Mouse (Mus musculus) hindlimb bud, embryonic 11.5 days (tissue): ENCODE measurements around the gene Napepld.
"Not testable (repeated sequence)": the region's sequence is repeated elsewhere in the genome, so short reads cannot be mapped to it uniquely, and the experiment has no call there.

Experiments
- DNase-seq: peaks from one replicate; pipeline ENCODE4 v3.0.0-alpha.2; 2012; ENCODE audit warnings: low read depth, low spot score; ENCODE audit errors: extremely low spot score

Gene Napepld

DNA sequence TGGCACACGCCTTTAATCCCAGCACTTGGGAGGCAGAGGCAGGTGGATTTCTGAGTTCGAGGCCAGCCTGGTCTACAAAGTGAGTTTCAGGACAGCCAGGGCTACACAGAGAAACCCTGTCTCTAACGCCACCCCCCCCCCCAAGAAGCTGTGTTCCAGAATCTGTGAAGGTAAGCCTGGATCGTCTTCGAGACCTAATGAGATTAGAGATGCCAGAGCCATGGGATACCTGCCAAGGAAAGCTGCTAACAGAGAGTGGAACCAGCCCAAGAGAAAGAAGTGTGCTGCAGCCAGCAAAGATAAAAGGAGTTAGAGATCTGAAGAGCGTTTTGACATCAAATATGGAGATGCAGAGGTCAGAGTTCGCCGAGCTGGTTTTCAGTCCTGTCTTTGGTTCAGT is 6.8 kb upstream of the Napepld start:
- not testable (repeated sequence) for DNase-seq

- DNase-seq = no peak
These were observed 5.3 kb upstream of the Napepld start for GRCm38 (mm10) chr5:21706546-21706945.

DNA sequence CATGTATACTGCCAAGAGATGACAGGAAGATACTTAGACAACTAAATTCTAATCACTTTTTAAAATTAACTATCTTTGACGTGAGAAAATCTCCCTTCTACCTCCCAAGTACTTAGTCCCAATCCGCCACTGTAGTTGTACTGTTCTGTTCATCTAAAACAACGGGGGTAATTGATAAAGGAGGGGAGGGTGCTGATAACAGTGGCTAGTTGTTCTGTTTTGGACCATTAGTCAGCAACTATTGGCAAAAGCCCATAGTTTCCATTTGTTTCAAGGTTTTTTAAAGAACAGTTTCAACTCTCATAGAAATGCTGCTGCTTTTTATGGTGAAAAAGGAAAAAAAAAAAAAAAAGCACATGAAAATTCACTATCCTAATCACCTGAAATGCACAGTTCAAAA is 2.5 kb upstream of the Napepld start:
- DNase-seq = no peak

DNA sequence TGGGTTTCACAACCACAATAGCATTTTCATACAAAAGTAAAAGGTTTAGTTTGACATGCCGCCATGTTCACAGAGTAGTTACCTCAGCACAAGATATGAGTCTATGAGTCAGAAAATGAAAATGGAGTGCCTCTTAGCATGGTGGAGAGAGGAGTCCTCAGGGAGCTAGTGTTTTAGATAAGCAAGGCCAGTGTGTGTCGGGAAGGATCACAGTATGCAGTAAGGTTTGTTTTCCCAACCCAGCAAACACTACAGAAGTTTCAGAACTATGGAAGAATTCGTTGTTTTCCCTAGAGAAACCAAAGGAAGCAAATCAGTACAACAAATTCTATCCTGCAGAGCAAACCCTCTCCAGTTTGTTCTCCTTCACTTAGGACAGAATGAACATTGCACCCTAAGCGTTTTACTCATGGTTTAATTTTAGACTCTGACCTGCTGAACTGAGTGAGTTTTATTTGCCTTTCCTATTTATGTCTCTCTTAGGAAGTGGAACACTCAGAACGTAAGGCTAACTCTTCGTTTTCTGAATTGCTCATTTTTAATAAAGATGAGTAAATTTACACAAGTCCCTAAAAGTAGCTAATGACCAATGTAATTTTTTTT is 1.8 kb upstream of the Napepld start:
- no peak for DNase-seq

DNA sequence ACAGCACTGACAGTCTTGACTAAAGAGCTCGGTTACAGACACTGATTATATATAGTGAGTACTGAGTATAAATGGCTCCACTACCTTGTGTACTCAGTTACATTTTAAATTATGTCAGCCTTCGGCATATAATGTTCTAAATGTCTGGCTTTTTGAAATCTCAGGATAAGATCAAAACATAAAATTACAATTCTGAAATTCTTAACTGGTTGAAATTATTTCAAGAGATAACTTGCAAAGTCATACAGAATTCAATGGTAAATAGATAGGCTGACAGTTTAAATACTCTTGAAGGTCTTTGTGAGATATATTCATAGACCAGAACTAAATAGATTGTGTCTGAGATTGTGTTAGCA is 791 bp upstream of the Napepld start:
- DNase-seq = no peak

DNA sequence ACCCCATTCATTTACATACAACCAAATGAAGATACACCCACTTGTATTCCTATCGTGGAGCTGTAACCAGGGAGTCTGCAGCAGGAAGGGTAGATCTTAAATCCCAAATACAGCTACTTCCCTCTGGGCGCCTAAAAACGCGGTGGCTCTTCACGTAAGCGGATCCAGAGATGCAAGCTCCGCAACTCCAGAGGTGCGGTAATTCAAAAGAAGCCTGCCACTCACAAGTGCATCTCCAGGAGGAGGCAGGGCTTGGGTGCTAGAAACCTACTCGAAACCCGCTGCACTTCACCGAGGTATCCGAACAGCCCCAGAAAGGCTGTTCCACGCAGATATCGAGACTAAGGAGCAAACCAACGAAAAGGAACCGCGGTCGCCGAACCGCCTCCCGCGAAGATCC is 262 bp downstream of the Napepld start:
- DNase-seq = peak; percentile 35

DNA sequence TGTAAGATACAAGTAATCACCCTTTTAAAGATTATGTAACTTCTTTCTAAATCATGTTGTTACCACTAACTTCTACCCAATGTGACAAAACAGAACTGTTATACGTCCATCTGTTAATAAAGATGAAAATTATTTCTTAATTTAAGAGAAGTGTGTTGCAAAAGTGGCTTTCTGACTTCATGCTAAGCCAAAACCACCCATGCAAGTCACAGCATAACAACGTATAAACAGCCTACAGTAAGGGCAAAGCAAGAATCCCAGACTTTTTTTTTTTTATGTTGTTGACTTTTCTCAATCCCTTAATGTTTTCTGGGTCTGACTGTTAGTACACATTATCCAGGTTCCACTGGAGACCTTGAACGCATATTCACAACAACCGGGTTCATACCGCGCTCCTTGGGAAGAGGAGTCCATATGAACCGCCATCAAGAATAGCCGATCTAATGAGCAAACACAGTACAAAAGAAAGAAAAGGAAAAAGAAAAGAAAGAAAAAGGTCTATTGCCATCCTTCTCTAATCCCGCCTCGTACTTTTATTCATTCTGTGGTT is 849 bp downstream of the Napepld start:
- DNase-seq = no peak

DNA sequence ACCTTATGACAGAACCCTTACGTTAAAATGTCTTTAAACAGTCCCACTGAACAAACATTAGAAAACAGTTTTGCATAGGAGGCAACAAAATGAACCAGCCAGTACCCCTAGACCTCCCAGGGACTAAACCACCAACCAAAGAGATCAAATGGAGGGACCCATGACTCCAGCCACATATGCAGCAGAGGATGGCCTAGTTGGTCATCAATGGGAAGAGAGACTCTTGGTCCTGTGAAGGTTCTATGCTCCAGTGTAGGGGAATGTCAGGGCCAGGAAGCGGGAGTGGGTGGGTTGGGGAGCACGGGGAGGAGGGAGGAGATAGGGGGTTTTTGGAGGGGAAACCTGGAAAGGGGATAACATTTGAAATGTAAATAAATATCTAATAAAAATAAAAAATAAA is 1.6 kb downstream of the Napepld start:
- DNase-seq = not testable (repeated sequence)

DNA sequence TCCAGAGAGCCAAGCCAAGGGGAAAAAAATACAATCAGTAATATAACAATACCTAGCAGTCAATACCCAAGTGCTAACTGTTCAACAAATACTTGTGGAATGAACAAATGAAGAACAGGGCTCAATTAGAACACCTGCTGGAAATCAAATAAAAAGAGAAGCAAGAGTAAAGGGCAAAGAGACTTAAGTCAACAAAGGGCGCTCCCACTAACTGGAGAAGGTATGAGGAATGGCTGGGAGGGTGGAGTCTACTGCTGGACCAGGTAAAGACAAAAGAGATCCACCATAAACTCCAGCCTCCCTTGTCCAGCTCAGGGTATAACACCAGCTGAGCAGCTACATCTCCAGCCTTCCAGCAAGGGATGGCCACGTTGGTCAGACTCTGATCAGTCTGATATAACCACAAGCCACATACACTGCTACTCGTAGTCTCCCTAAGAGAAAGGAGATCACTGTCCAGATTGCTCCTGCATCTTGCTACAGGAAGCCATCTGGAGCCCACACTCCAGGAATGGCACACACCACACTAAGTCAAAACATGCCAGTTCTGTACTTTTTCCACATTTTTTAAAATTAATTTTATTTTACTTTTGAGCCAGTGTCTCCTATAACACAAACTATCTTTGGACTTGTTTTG is 6.2 kb downstream of the Napepld start:
- no peak for DNase-seq

DNA sequence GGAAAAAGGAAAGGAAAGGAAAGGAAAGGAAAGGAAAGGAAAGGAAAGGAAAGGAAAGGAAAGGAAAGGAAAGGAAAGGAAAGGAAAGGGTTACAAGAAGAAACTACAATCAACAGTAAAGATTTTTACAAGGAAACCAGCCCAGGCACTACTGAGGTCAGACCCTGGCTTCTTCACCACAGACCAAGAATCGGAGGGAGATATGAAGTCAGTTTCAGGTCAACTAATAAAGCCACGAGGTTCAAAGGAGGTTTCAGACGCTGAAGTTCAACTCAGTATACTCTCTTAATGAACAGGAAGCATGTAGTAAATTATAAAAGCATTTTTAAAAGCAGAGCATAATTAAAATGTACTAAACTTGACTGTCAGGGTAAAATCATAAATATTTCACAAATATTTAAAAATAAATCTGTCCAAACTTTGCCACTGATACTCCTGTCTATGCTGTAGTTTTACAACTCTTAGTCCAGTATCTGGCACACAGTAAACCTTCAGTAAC is 7.8 kb downstream of the Napepld start:
- no peak for DNase-seq

GRCm38 (mm10) chr5:21692230-21692629 is 9.0 kb downstream of the Napepld start:
- DNase-seq = no peak

DNA sequence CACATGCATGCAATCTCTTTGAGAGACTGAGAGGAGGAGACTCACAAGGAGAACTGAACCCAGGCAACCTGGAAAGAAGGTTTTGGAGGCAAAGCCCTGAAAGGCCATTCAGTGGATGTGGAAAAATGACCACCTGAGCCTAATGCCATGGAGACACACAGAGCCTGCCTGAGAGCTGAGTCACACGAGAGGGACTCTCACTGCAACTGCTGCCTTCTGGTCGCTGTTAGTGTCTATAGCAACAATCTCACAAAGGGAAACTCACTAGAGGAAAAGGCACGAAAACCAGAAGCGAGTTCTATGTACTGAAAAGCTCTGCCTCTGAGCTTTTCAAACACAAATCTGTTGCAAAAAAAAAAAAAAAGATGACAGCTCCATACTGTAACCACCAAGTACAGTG is 14.2 kb downstream of the Napepld start:
- no peak for DNase-seq

- DNase-seq = no peak
These were observed 16.2 kb downstream of the Napepld start for GRCm38 (mm10) chr5:21685001-21685400.

DNA sequence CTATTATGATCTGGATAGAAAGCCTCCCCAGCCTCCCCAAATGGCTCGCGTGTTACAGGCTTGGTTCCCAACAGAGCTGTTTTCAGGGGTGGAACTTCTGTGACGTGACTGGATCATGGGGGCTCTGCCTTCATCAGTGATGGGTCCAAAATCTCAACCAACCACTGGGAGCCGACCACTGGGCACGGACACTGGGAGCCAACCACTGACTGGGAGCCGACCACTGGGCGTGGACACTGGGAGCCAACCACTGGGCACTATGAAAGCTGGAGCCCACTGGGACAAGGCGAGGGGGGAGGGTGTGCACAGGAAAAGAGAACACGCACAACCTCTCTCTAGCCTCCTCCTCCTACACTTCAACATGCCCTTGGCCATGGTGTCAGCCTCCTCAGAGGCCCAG is 17.4 kb downstream of the Napepld start:
- no peak for DNase-seq

- no peak for DNase-seq
These were observed 20.3 kb downstream of the Napepld start for GRCm38 (mm10) chr5:21680940-21681339.

DNA sequence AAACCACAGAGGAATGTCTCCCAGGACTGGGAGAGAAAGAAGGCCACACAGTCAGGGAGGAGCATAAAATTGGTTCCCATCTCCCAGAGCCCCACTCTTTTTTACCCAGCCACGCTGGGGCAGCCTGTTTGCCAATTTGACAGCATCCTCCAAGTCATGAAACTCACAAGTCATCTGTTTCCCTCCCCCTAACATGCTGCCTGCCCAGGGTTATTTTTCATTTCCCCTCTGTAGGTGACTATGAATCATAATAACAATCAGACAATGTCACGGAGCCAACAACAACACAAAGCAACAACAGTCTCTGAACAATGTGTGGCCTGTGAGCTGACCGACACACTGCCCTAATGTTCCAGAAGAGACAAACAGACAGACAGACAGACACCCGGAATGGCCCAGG is 21.2 kb downstream of the Napepld start:
- DNase-seq = no peak

GRCm38 (mm10) chr5:21678363-21678762 is 22.8 kb downstream of the Napepld start:
- no peak for DNase-seq

- DNase-seq = no peak
These were observed 23.3 kb downstream of the Napepld start for GRCm38 (mm10) chr5:21677939-21678338.

GRCm38 (mm10) chr5:21675494-21675893 is 25.7 kb downstream of the Napepld start:
- no peak for DNase-seq

DNA sequence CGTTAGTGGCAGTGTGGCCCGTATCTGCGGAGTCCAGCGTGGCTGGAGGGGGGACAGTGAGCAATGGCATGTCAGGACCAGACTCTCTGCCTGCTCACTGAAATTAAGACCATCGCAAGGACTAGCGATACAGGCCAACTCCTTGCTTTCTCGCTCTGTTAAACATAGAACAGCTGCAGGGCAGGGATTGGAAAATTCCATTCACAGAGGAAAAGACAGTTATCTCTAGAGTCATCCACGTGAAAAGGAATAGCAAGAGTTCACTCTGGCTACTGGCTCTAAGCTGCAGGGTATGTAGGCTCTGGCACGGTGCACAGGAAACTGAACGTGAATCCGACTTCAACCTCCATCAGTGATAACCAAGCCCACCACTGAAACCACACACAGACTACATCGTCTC is 26.2 kb downstream of the Napepld start:
- DNase-seq = no peak

GRCm38 (mm10) chr5:21673742-21674141 is 27.5 kb downstream of the Napepld start:
- no peak for DNase-seq

GRCm38 (mm10) chr5:21672812-21673635 is 28.2 kb downstream of the Napepld start:
- peak; percentile 10 for DNase-seq
